Mouse (Mus musculus) CD4-positive, CD25-positive, alpha-beta regulatory T cell, adult 2 months (primary cell): Measurements from ENCODE around the gene Arl14ep.
A peak's percentile ranks its signal among the peaks of the same experiment; 100 is the strongest.
"Not testable (repeated sequence)": the region's sequence is repeated elsewhere in the genome, so short reads cannot be mapped to it uniquely, and the experiment has no call there.

Experiments
- DNase-seq: peaks from one replicate; pipeline ENCODE4 v3.0.0-alpha.2; 2012; ENCODE audit warnings: low read depth, low spot score

The Arl14ep gene

GRCm38 (mm10) chr2:106973959-106974639 lies at the start of gene Arl14ep:
Arl14ep (minus strand) TSS chr2:106974424.
- peak; percentile 84 for DNase-seq

- DNase-seq, result no peak
These were observed 48.5 kb upstream of the Arl14ep start for GRCm38 (mm10) chr2:107022713-107023112.

GRCm38 (mm10) chr2:107019331-107019730 lies 45.1 kb upstream of the Arl14ep start:
- no peak for DNase-seq

- no peak for DNase-seq
These were observed 38.9 kb upstream of the Arl14ep start for GRCm38 (mm10) chr2:107013161-107013560.

- DNase-seq, result no peak
These were observed 38.1 kb upstream of the Arl14ep start for GRCm38 (mm10) chr2:107012318-107012717.

- DNase-seq, result no peak
These were observed 35.9 kb upstream of the Arl14ep start for GRCm38 (mm10) chr2:107010160-107010559.

- DNase-seq, result no peak
These were observed 32.2 kb upstream of the Arl14ep start for GRCm38 (mm10) chr2:107006378-107006777.

GRCm38 (mm10) chr2:107005876-107006275 lies 31.7 kb upstream of the Arl14ep start:
- not testable (repeated sequence) for DNase-seq

- DNase-seq, result no peak
These were observed 17.0 kb upstream of the Arl14ep start for GRCm38 (mm10) chr2:106991261-106991660.

GRCm38 (mm10) chr2:106984945-106985344 lies 10.7 kb upstream of the Arl14ep start:
- DNase-seq, result no peak

- no peak for DNase-seq
These were observed 8.3 kb upstream of the Arl14ep start for GRCm38 (mm10) chr2:106982503-106982902.

- no peak for DNase-seq
These were observed 2.2 kb upstream of the Arl14ep start for GRCm38 (mm10) chr2:106976472-106976871.

- DNase-seq, result peak; percentile 6
These were observed 779 bp downstream of the Arl14ep start for GRCm38 (mm10) chr2:106973332-106973958.

GRCm38 (mm10) chr2:106972851-106973250 lies 1.4 kb downstream of the Arl14ep start:
- DNase-seq, result no peak

GRCm38 (mm10) chr2:106970971-106971370 lies 3.3 kb downstream of the Arl14ep start:
- DNase-seq, result no peak

GRCm38 (mm10) chr2:106968320-106968719 lies 5.9 kb downstream of the Arl14ep start:
- no peak for DNase-seq

GRCm38 (mm10) chr2:106963560-106963959 lies 10.7 kb downstream of the Arl14ep start:
- DNase-seq, result no peak

- no peak for DNase-seq
These were observed 12.6 kb downstream of the Arl14ep start for GRCm38 (mm10) chr2:106961650-106962049.

- DNase-seq, result no peak
These were observed 13.2 kb downstream of the Arl14ep start for GRCm38 (mm10) chr2:106961066-106961465.

GRCm38 (mm10) chr2:106960237-106960636 lies 14.0 kb downstream of the Arl14ep start:
- peak; percentile 10 for DNase-seq

- DNase-seq, result no peak
These were observed 14.8 kb downstream of the Arl14ep start for GRCm38 (mm10) chr2:106959380-106959779.

- DNase-seq, result no peak
These were observed 15.3 kb downstream of the Arl14ep start for GRCm38 (mm10) chr2:106958916-106959315.

- no peak for DNase-seq
These were observed 18.1 kb downstream of the Arl14ep start for GRCm38 (mm10) chr2:106956146-106956545.
